8 mouse cellular contexts compared by ENCODE assay signal in genomic region chr3:89772588-89772967, GRCm38 (mm10). TPM values are rescaled to one million over a fixed set of nuclear protein-coding genes. Genes with fewer than 3 reads are reported as not detected.
DNase-seq lines count a peak whose midpoint lies in the region; ATAC-seq and TF ChIP-seq lines count a peak whose summit lies in the region.

No protein-coding gene starts in this region.

- H3K4me3 ChIP-seq in hindbrain, embryonic 10.5 days, result peak overlapping the region; percentile 99
- peak overlapping the region; percentile 99 for H3K4me3 ChIP-seq in lung, embryonic 16.5 days (ENCODE audit: low read length)
- H3K4me3 ChIP-seq in thymus, adult 2 months (ENCODE audit: control insufficient read depth, insufficient read depth, low read length), result peak overlapping the region; percentile 98

- WGBS in hindbrain, embryonic 10.5 days, result 3% methylated on average over 17 of the region's 17 CpGs
- under 1% methylated on average over 17 of the region's 17 CpGs for WGBS in lung, embryonic 16.5 days
- WGBS in thymus, adult 2 months, result under 1% methylated on average over 17 of the region's 17 CpGs

- H3K4me2 ChIP-seq in lung, embryonic 16.5 days (ENCODE audit: low read depth, low read length), result peak overlapping the region; percentile 97

- no peak for TF ChIP-seq POLR2A in thymus, adult 2 months (IDR thresholded peaks at IDR 0.05; ENCODE audit: control insufficient read depth, extremely low read depth, insufficient read depth, low read length, poor library complexity)

- peak; percentile 96 for TF ChIP-seq CTCF in thymus, adult 2 months (IDR thresholded peaks at IDR 0.05; ENCODE audit: borderline replicate concordance, control insufficient read depth, extremely low read depth, insufficient read depth, low read length, poor library complexity)

- ATAC-seq in lung, embryonic 16.5 days (ENCODE audit: low read depth), result peak; percentile 56; the same call in 1 of the 2 replicates

- H3K9ac ChIP-seq in lung, embryonic 16.5 days (ENCODE audit: low read length), result peak overlapping the region; percentile 100

- DNase-seq in Muller cell, postnatal 12 days (ENCODE audit: inconsistent ontology term), result peak; percentile 88
- peak; percentile 91 for DNase-seq in cerebellum, adult 9-11 months
- peak; percentile 70 to 93 for DNase-seq in frontal cortex, adult 2 months (ENCODE audit: extremely low spot score in 1 of 2, low spot score in 1 of 2)
- DNase-seq in hindbrain, embryonic 10.5 days (ENCODE audit: low spot score), result peak; percentile 87
- peak; percentile 71 for DNase-seq in layer of hippocampus, adult 9-11 months
- peak; percentile 58 for DNase-seq in ovary, adult 18-20 months (ENCODE audit: low spot score)
- peak; percentile 88 for DNase-seq in thymus, adult 2 months

- H3K9me3 ChIP-seq in hindbrain, embryonic 10.5 days, result no peaks in the 10 kb centered on the region
- no peaks in the 10 kb centered on the region for H3K9me3 ChIP-seq in lung, embryonic 16.5 days (ENCODE audit: control insufficient read depth, low read length)

- H3K27ac ChIP-seq in hindbrain, embryonic 10.5 days, result peak overlapping the region; percentile 99
- peak overlapping the region; percentile 98 for H3K27ac ChIP-seq in lung, embryonic 16.5 days (ENCODE audit: low read length)
- H3K27ac ChIP-seq in thymus, adult 2 months (ENCODE audit: control insufficient read depth, insufficient read depth, low read length), result peak overlapping the region; percentile 79

- H3K36me3 ChIP-seq in hindbrain, embryonic 10.5 days, result peaks cover 32% of the 10 kb centered on the region
- peaks cover 12% of the 10 kb centered on the region for H3K36me3 ChIP-seq in lung, embryonic 16.5 days (ENCODE audit: control insufficient read depth, insufficient read depth, low read length)
- H3K36me3 ChIP-seq in thymus, adult 2 months (ENCODE audit: control insufficient read depth, insufficient read depth, low read length), result peaks cover 18% of the 10 kb centered on the region

- H3K27me3 ChIP-seq in hindbrain, embryonic 10.5 days (ENCODE audit: insufficient read depth, poor library complexity, severe bottlenecking), result no peaks in the 10 kb centered on the region
- no peaks in the 10 kb centered on the region for H3K27me3 ChIP-seq in lung, embryonic 16.5 days (ENCODE audit: control insufficient read depth, insufficient read depth, low read depth, low read length)
- no peaks in the 10 kb centered on the region for H3K27me3 ChIP-seq in thymus, adult 2 months (ENCODE audit: control insufficient read depth, insufficient read depth, low read length)

- H3K4me1 ChIP-seq in hindbrain, embryonic 10.5 days (replicated peaks), result peaks cover 44% of the 10 kb centered on the region
- H3K4me1 ChIP-seq in lung, embryonic 16.5 days (replicated peaks; ENCODE audit: control insufficient read depth, insufficient read depth, low read length), result peaks cover 24% of the 10 kb centered on the region
- peaks cover 19% of the 10 kb centered on the region for H3K4me1 ChIP-seq in thymus, adult 2 months (replicated peaks; ENCODE audit: control insufficient read depth, insufficient read depth, low read length)

RNA-seq across cellular contexts. Expression of gene Ube2q1, which starts 0.8 kb away (rescaled TPM):
- 56.9 and 58.0 TPM in 2 replicates for polyA plus RNA-seq in frontal cortex, adult 2 months (2012; rRNA removed)
- polyA plus RNA-seq in hindbrain, embryonic 10.5 days (2016; fragmentation: Nextera tagmentation; extraction: Ambion mirVana), result 12.5 and 17.1 TPM in 2 replicates
- 9.5 and 9.8 TPM in 2 replicates for polyA plus RNA-seq in lung, embryonic 16.5 days (2015; fragmentation: Nextera tagmentation; extraction: Ambion mirVana)
- polyA plus RNA-seq in thymus, adult 2 months (2012; rRNA removed), result 47.8 and 49.1 TPM in 2 replicates

RNA-seq across cellular contexts. Expression of gene Chrnb2, which starts 8.1 kb away (rescaled TPM):
- 24.8 and 26.7 TPM in 2 replicates for polyA plus RNA-seq in frontal cortex, adult 2 months (2012; rRNA removed)
- 8.9 and 16.2 TPM in 2 replicates for polyA plus RNA-seq in hindbrain, embryonic 10.5 days (2016; fragmentation: Nextera tagmentation; extraction: Ambion mirVana)
- polyA plus RNA-seq in lung, embryonic 16.5 days (2015; fragmentation: Nextera tagmentation; extraction: Ambion mirVana), result 0.39 and 0.54 TPM in 2 replicates
- 2.8 and 2.9 TPM in 2 replicates for polyA plus RNA-seq in thymus, adult 2 months (2012; rRNA removed)

RNA-seq across cellular contexts. Expression of gene Adar, which starts 57.8 kb away (rescaled TPM):
- 99.0 and 108 TPM in 2 replicates for polyA plus RNA-seq in frontal cortex, adult 2 months (2012; rRNA removed)
- 16.4 and 17.6 TPM in 2 replicates for polyA plus RNA-seq in hindbrain, embryonic 10.5 days (2016; fragmentation: Nextera tagmentation; extraction: Ambion mirVana)
- 10.3 and 10.9 TPM in 2 replicates for polyA plus RNA-seq in lung, embryonic 16.5 days (2015; fragmentation: Nextera tagmentation; extraction: Ambion mirVana)
- 70.8 and 71.1 TPM in 2 replicates for polyA plus RNA-seq in thymus, adult 2 months (2012; rRNA removed)

RNA-seq across cellular contexts. Expression of gene She, which starts 58.6 kb away (rescaled TPM):
- polyA plus RNA-seq in frontal cortex, adult 2 months (2012; rRNA removed), result 2.0 and 2.4 TPM in 2 replicates
- 2.3 and 2.8 TPM in 2 replicates for polyA plus RNA-seq in hindbrain, embryonic 10.5 days (2016; fragmentation: Nextera tagmentation; extraction: Ambion mirVana)
- 8.8 and 9.3 TPM in 2 replicates for polyA plus RNA-seq in lung, embryonic 16.5 days (2015; fragmentation: Nextera tagmentation; extraction: Ambion mirVana)
- 0.43 and 0.69 TPM in 2 replicates for polyA plus RNA-seq in thymus, adult 2 months (2012; rRNA removed)

Comparison
In these comparisons a context has a peak if more than half of its experiments do, and no peak if none do; other contexts are left out.
1. Peak in every context shown above with its lines: DNase-seq, ATAC-seq, H3K4me3 ChIP-seq and H3K27ac ChIP-seq.